Mouse (Mus musculus) intestine, embryonic 16.5 days (tissue): ENCODE results near the gene Trip4. TPM values are rescaled to one million over a fixed set of nuclear protein-coding genes. Genes with fewer than 3 reads are reported as not detected.

Source experiments
- polyA plus RNA-seq: library from polyadenylated mRNA; unstranded; fragments of >200 nt; fragmentation: Nextera tagmentation; extraction: Ambion mirVana; gene quantifications from 2 replicates; pipeline ENCODE4 v1.2.1, GENCODE M21; 2015

Gene Trip4
- polyA plus RNA-seq, 1 experiment from 2014 or later, result 20.3 TPM

Other genes starting within 250 kb of the Trip4 start
- 185 and 188 TPM in 2 replicates for gene Oaz2, start 240.8 kb downstream of the Trip4 start, polyA plus RNA-seq
- gene Zfp609, start 81.2 kb downstream of the Trip4 start, polyA plus RNA-seq, result 3.8 and 4.2 TPM in 2 replicates
- gene Pclaf, start 18.6 kb downstream of the Trip4 start, polyA plus RNA-seq, result 115 and 141 TPM in 2 replicates
- gene Csnk1g1, start 130 bp upstream of the Trip4 start, polyA plus RNA-seq, result 9.4 and 9.9 TPM in 2 replicates
- gene Ppib, start 151.4 kb upstream of the Trip4 start, polyA plus RNA-seq, result 645 and 681 TPM in 2 replicates
- gene Snx22, start 160.9 kb upstream of the Trip4 start, polyA plus RNA-seq, result 1.2 and 1.9 TPM in 2 replicates
- 149 and 155 TPM in 2 replicates for gene Snx1, start 217.8 kb upstream of the Trip4 start, polyA plus RNA-seq
- gene Ciao2a, start 217.8 kb upstream of the Trip4 start, polyA plus RNA-seq, result 203 and 219 TPM in 2 replicates
- gene Dapk2, start 249.4 kb upstream of the Trip4 start, polyA plus RNA-seq, result 6.8 and 8.0 TPM in 2 replicates